Mouse (Mus musculus) macrophage (primary cell): ENCODE measurements around the gene Camta1. TPM values are rescaled to one million over a fixed set of nuclear protein-coding genes. Genes with fewer than 3 reads are reported as not detected.

Source experiments
- H3K27ac ChIP-seq: fragments of 350-480 bp; formaldehyde crosslinking; 2 replicates; pipeline ENCODE4 v1.9.0; 2021
- H3K36me3 ChIP-seq: fragments of 350-480 bp; formaldehyde crosslinking; 2 replicates; pipeline ENCODE4 v1.9.0; 2021; ENCODE audit errors: inconsistent target
- H3K4me3 ChIP-seq: fragments of 350-480 bp; formaldehyde crosslinking; 2 replicates; pipeline ENCODE4 v1.9.0; 2021; ENCODE audit errors: inconsistent target
- H3K79me2 ChIP-seq: fragments of 350-480 bp; formaldehyde crosslinking; 2 replicates; pipeline ENCODE4 v1.9.0; 2021; ENCODE audit errors: inconsistent target
- WGBS: methylation state at CpG from one replicate; pipeline ENCODE4 v1.1.7; 2026; ENCODE audit warnings: inconsistent platforms; ENCODE audit not compliant: missing documents; 5-methylcytosine and 5-hydroxymethylcytosine counted together
- polyA plus RNA-seq: library from polyadenylated mRNA; stranded (reverse); fragments of 250-400 nt; gene quantifications from 3 replicates; pipeline ENCODE4 v1.2.4, GENCODE M21; 2018; ENCODE audit warnings: inconsistent platforms

The Camta1 gene
- polyA plus RNA-seq, 1 experiment from 2014 or later, result 8.7 TPM

GRCm38 (mm10) chr4:151250824-151251223 lies 610.9 kb downstream of the Camta1 start:
- 93% methylated on average over 6 of the region's 6 CpGs for WGBS
- Histone ChIP-seq H3K4me3 (no peak overlapping the region), H3K36me3 (no peaks in the 10 kb centered on the region), H3K79me2 (no peaks in the 10 kb centered on the region), H3K27ac (no peak overlapping the region)

GRCm38 (mm10) chr4:151245068-151245797 lies 616.4 kb downstream of the Camta1 start:
- Histone ChIP-seq H3K36me3 (no peaks in the 10 kb centered on the region), H3K27ac (no peak overlapping the region), H3K4me3 (no peak overlapping the region), H3K79me2 (no peaks in the 10 kb centered on the region)
- WGBS, result 64% methylated on average over 7 of the region's 7 CpGs

GRCm38 (mm10) chr4:151243445-151243844 lies 618.2 kb downstream of the Camta1 start:
- Histone ChIP-seq H3K36me3 (no peaks in the 10 kb centered on the region), H3K27ac (no peak overlapping the region), H3K4me3 (no peak overlapping the region), H3K79me2 (no peaks in the 10 kb centered on the region)
- WGBS, result 60% methylated on average over 9 of the region's 9 CpGs

DNA sequence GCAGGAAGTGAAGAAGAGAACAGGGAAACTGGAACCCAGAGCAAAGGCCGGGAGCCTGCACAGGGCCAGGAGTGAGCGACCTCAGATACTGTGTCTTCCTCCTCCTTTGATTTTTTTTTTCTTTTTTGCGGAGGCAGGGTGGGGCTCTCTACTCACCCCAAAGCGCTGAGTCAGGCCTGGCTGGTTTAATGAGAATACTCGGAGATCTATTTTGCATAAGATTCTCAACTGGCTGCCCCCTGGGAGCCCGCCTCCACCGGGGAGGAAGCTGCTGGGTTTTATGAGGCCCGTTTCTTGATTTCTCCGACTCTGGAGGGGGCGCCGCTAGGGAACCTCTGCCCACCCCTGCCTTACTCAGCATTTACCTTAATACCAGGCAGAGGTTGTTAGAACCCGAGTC lies 618.9 kb downstream of the Camta1 start:
- no peaks in the 10 kb centered on the region for H3K79me2 ChIP-seq
- WGBS, result 25% methylated on average over 12 of the region's 12 CpGs
- no peak overlapping the region for H3K4me3 ChIP-seq
- H3K36me3 ChIP-seq, result no peaks in the 10 kb centered on the region
- no peak overlapping the region for H3K27ac ChIP-seq

GRCm38 (mm10) chr4:151240465-151240864 lies 621.2 kb downstream of the Camta1 start:
- Histone ChIP-seq H3K36me3 (no peaks in the 10 kb centered on the region), H3K4me3 (no peak overlapping the region), H3K79me2 (no peaks in the 10 kb centered on the region), H3K27ac (no peak overlapping the region)
- WGBS, result 76% methylated on average over 5 of the region's 5 CpGs

DNA sequence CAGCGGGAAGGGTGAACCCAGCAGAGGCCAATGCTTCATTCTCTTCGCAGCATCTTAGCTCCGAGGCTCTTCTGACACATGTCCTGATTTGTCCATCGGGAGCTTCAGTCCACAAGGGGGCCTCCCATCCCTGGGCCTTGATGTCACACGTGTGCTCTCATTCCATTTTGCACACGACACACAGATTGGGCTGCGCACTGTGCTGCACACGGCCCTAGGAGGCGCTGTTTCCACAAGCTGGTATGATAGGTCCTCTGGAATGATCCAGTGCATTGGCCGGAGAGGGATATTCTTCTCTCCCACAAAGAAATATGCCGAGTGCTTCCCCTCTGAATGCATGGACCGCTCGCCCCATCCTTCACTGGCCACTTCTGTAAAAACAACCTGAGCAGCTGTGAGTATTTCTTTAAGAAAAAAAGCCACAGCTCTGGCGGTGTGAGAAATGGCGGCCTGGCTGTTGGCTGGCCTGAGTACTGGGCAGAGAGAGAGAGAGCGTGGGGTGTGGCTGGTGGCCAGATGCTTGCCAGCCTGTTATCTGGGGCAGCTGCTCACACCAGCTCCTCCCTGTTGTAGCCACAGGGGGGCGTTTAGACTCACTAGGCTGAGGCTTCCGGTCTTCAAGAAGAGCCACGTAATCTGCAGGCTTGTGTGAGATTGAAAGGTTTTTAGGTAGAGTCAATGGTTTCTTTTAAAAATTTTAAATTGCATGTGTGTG lies 622.5 kb downstream of the Camta1 start:
- Histone ChIP-seq H3K4me3 (no peak overlapping the region), H3K27ac (no peak overlapping the region), H3K79me2 (no peaks in the 10 kb centered on the region), H3K36me3 (no peaks in the 10 kb centered on the region)
- WGBS, result 85% methylated on average over 19 of the region's 19 CpGs

DNA sequence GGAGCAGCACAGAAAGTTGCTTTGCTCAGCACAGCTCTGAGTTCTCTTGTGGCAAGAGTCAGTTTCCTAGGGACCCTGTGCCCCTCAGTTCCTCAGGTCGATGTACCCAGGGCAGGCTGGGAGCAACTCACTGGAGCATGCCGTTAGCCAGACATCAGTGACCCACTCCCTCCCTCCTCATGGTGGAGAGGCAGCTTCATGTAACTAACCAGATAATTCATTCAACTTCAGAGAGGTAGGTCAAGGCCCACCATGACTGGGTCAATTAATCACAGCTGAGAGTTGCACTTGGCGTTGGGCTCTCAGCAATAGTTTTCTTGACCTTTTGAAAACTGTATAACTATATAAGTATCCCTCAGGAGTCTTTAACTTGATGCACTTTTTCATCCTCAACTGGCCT lies 624.2 kb downstream of the Camta1 start:
- H3K36me3 ChIP-seq, result no peaks in the 10 kb centered on the region
- H3K27ac ChIP-seq, result no peak overlapping the region
- no peak overlapping the region for H3K4me3 ChIP-seq
- 84% methylated on average over 3 of the region's 3 CpGs for WGBS
- no peaks in the 10 kb centered on the region for H3K79me2 ChIP-seq

GRCm38 (mm10) chr4:151234981-151235380 lies 626.7 kb downstream of the Camta1 start:
- Histone ChIP-seq H3K79me2 (no peaks in the 10 kb centered on the region), H3K36me3 (no peaks in the 10 kb centered on the region), H3K4me3 (no peak overlapping the region), H3K27ac (no peak overlapping the region)
- 80% methylated on average over 4 of the region's 4 CpGs for WGBS

DNA sequence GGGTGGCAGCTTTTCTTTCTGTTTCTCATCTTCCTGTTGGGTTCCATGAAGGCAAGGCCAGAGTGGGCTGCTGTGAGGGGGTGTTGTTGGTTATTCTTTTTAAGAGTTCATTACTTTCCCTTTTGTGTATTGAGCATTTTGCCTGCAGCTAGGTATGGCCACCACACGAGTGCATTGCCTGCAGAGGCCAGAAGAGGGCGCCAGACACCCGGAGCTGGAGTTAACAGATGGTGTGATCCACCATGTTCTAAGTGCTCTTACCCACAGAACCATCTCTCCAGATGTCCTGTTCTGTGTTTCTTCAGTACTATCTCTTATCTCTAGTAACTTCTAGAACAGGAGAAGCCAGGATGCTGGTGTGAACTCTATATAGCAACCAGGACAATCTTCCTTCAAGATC lies 629.6 kb downstream of the Camta1 start:
- H3K27ac ChIP-seq, result no peak overlapping the region
- H3K36me3 ChIP-seq, result no peaks in the 10 kb centered on the region
- H3K79me2 ChIP-seq, result no peaks in the 10 kb centered on the region
- no peak overlapping the region for H3K4me3 ChIP-seq
- WGBS, result 80% methylated on average over 3 of the region's 3 CpGs

- Histone ChIP-seq H3K79me2 (no peaks in the 10 kb centered on the region), H3K36me3 (no peaks in the 10 kb centered on the region), H3K27ac (no peak overlapping the region), H3K4me3 (no peak overlapping the region)
- WGBS, result 42% methylated on average over 6 of the region's 6 CpGs
Observed at GRCm38 (mm10) chr4:151229073-151229472, 632.6 kb downstream of the Camta1 start.

GRCm38 (mm10) chr4:151226496-151226895 lies 635.2 kb downstream of the Camta1 start:
- Histone ChIP-seq H3K4me3 (no peak overlapping the region), H3K27ac (no peak overlapping the region), H3K36me3 (no peaks in the 10 kb centered on the region), H3K79me2 (no peaks in the 10 kb centered on the region)
- WGBS, result 51% methylated on average over 9 of the region's 9 CpGs

DNA sequence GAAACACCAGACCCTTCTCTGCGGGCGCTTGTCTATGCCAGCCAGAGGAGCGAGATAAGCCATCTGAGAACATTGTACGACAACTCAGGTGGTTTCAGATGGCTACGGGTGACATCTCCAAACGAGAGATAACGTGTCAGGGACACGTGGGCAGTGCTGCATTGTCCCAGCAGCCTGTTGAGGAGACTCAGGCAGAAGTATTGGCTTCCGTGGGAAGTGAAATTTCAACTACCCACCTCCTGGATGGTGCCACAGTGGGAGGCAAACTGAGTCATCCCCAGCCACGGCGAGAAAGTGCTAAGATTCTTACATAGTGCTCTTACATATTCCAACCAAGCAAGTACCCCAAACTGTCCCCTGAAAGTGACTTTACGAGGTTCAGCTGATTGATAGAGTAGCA lies 637.7 kb downstream of the Camta1 start:
- no peak overlapping the region for H3K27ac ChIP-seq
- H3K4me3 ChIP-seq, result no peak overlapping the region
- WGBS, result 80% methylated on average over 12 of the region's 12 CpGs
- H3K79me2 ChIP-seq, result no peaks in the 10 kb centered on the region
- no peaks in the 10 kb centered on the region for H3K36me3 ChIP-seq

DNA sequence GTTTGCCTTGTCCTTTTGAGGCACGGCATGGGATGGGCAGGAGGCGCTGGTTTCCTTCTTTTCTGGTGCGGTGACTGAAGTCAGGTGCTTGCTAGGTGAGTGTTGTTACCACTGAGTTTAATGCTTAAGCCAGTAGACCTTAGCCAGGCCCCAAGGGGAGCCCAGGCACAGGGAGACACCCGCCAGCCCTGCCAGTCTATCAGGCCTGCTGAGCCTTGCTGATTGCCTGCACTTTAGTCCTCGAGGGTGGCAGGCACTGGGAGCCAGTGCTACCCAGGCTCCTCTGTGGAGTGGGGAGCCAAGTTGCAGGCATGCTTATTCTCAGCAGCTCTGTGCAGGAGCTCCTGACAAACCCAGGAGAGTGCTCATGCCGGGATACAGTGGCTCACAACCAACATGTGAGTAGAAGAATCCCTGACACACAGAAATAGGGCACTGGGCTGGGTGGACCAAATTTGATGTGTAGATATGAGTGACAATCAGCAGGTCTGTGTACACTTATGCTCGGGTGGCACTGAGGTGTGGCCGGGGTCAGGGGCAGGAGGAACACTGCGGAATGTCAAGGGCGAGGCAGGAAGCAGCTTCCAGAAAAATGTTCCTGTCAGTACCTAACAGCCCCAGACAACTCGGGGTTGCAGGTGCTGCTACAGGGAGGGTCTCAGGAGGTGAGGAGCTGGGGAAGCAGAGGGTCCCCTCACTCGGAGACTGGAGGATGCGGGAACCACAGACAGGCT lies 638.2 kb downstream of the Camta1 start:
- H3K27ac ChIP-seq, result no peak overlapping the region

DNA sequence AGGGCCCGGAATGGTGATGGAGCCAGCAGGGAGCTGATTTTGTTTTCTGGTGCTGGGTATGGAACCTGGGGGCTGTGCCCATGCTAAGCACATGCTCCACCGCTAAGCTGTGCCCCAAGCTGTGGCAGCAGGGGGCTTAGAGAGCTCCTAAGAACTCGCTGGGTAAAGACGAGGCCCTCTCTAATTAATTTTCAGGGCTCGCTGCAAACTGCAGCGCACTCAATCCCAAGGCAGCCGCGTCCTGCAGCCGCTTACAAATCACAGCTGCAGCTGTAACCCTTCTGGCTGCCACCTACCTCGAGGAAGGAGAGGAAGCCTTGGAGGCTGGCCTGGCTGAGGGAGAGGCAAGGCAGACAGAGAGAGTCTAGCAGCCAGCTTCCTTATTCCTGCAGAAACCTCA lies 639.0 kb downstream of the Camta1 start:
- WGBS, result 51% methylated on average over 10 of the region's 10 CpGs
- no peaks in the 10 kb centered on the region for H3K79me2 ChIP-seq

More for the DNA sequence above, 638.2 kb downstream of the Camta1 start:
- WGBS, result 77% methylated on average over 13 of the region's 13 CpGs
- Histone ChIP-seq H3K79me2 (no peaks in the 10 kb centered on the region), H3K4me3 (no peak overlapping the region), H3K36me3 (no peaks in the 10 kb centered on the region)

More for the DNA sequence above, 639.0 kb downstream of the Camta1 start:
- no peak overlapping the region for H3K4me3 ChIP-seq
- H3K27ac ChIP-seq, result no peak overlapping the region
- H3K36me3 ChIP-seq, result no peaks in the 10 kb centered on the region
